Mouse (Mus musculus): ENCODE results near the gene Adssl1. TPM values are rescaled to one million over a fixed set of nuclear protein-coding genes. Genes with fewer than 3 reads are reported as not detected.
A peak's percentile ranks its signal among the peaks of the same experiment; 100 is the strongest.

Adssl1 gene
- total and polyA plus RNA-seq, 2 experiments: 21.7 to 26.7 TPM

- Histone ChIP-seq H3K27ac (replicated peaks; ENCODE audit: insufficient read depth, low read depth, low read length) (no peak overlapping the region), H3K9ac (ENCODE audit: low read depth, low read length) (no peak overlapping the region), H3K36me3 (ENCODE audit: control insufficient read depth, insufficient read depth, low read length) (no peaks in the 10 kb centered on the region), H3K79me2 (ENCODE audit: control insufficient read depth, insufficient read depth, low read length) (peaks cover 33% of the 10 kb centered on the region; the same call in 1 of the 2 replicates), H3K4me3 (ENCODE audit: insufficient read depth, low read depth, low read length) (no peak overlapping the region), H3K4me1 (ENCODE audit: control insufficient read depth, insufficient read depth, low read length) (peaks cover 20% of the 10 kb centered on the region), H3K27me3 (ENCODE audit: control insufficient read depth, insufficient read depth, low read length) (no peaks in the 10 kb centered on the region)
- TF ChIP-seq POLR2A (IDR thresholded peaks at IDR 0.05; ENCODE audit: extremely low read depth, insufficient read depth, low read length) (no peak), CTCF (IDR thresholded peaks at IDR 0.05; ENCODE audit: low read depth, low read length) (no peak)
- no peak for DNase-seq (ENCODE audit: extremely low read depth, low read depth, low spot score)
- 64% methylated on average over 4 of the region's 4 CpGs for WGBS
These were observed 24.9 kb upstream of the Adssl1 start for GRCm38 (mm10) chr12:112594989-112595388.

- Histone ChIP-seq H3K79me2 (ENCODE audit: control insufficient read depth, insufficient read depth, low read length) (peaks cover 27% of the 10 kb centered on the region; the same call in 1 of the 2 replicates), H3K4me1 (ENCODE audit: control insufficient read depth, insufficient read depth, low read length) (peaks cover 19% of the 10 kb centered on the region), H3K27me3 (ENCODE audit: control insufficient read depth, insufficient read depth, low read length) (no peaks in the 10 kb centered on the region), H3K9ac (ENCODE audit: low read depth, low read length) (no peak overlapping the region), H3K36me3 (ENCODE audit: control insufficient read depth, insufficient read depth, low read length) (no peaks in the 10 kb centered on the region), H3K4me3 (ENCODE audit: insufficient read depth, low read depth, low read length) (no peak overlapping the region), H3K27ac (replicated peaks; ENCODE audit: insufficient read depth, low read depth, low read length) (no peak overlapping the region)
- 88% methylated on average over 4 of the region's 4 CpGs for WGBS
- DNase-seq (ENCODE audit: extremely low read depth, low read depth, low spot score): no peak
- no peak for TF ChIP-seq CTCF (IDR thresholded peaks at IDR 0.05; ENCODE audit: low read depth, low read length)
- no peak for TF ChIP-seq POLR2A (IDR thresholded peaks at IDR 0.05; ENCODE audit: extremely low read depth, insufficient read depth, low read length)
These were observed 24.2 kb upstream of the Adssl1 start for GRCm38 (mm10) chr12:112595626-112596025.

DNA sequence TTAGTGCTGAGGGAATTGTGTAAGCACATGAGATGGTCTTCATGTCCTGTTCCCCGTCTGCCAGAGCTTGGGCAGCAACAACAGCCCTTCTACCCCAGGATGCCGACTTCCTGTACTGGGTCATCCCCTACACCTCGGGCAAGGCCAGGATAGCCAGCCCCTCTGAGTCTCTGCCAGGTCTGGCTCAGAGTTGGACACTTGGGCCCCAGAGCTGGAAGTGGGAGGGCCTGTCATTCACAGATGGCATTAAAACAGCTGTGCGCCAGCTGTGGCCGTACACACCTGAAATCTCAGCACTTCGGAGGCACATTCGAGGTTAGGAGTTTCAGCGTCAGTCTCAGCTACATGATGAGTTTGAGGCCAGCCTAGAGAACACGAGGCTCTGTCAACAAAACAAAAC is 23.4 kb upstream of the Adssl1 start:
- DNase-seq (ENCODE audit: extremely low read depth, low read depth, low spot score): peak; percentile 66
- no peak for TF ChIP-seq CTCF (IDR thresholded peaks at IDR 0.05; ENCODE audit: low read depth, low read length)
- TF ChIP-seq POLR2A (IDR thresholded peaks at IDR 0.05; ENCODE audit: extremely low read depth, insufficient read depth, low read length): no peak
- Histone ChIP-seq H3K4me3 (ENCODE audit: insufficient read depth, low read depth, low read length) (no peak overlapping the region), H3K36me3 (ENCODE audit: control insufficient read depth, insufficient read depth, low read length) (no peaks in the 10 kb centered on the region), H3K27ac (replicated peaks; ENCODE audit: insufficient read depth, low read depth, low read length) (peak overlapping the region; percentile 75), H3K79me2 (ENCODE audit: control insufficient read depth, insufficient read depth, low read length) (peaks cover 21% of the 10 kb centered on the region; the same call in 1 of the 2 replicates), H3K27me3 (ENCODE audit: control insufficient read depth, insufficient read depth, low read length) (no peaks in the 10 kb centered on the region), H3K9ac (ENCODE audit: low read depth, low read length) (0 out of 2 replicates have a peak overlapping the region, but pooled peaks have one; percentile 13), H3K4me1 (ENCODE audit: control insufficient read depth, insufficient read depth, low read length) (peaks cover 19% of the 10 kb centered on the region)
- 11% methylated on average over 9 of the region's 9 CpGs for WGBS

- Histone ChIP-seq H3K27ac (replicated peaks; ENCODE audit: insufficient read depth, low read depth, low read length) (peak overlapping the region; percentile 89), H3K4me1 (ENCODE audit: control insufficient read depth, insufficient read depth, low read length) (peaks cover 19% of the 10 kb centered on the region), H3K36me3 (ENCODE audit: control insufficient read depth, insufficient read depth, low read length) (no peaks in the 10 kb centered on the region), H3K79me2 (ENCODE audit: control insufficient read depth, insufficient read depth, low read length) (peaks cover 16% of the 10 kb centered on the region; the same call in 1 of the 2 replicates), H3K4me3 (ENCODE audit: insufficient read depth, low read depth, low read length) (no peak overlapping the region; the same call in 1 of the 2 replicates), H3K27me3 (ENCODE audit: control insufficient read depth, insufficient read depth, low read length) (no peaks in the 10 kb centered on the region), H3K9ac (ENCODE audit: low read depth, low read length) (peak overlapping the region; percentile 24)
- peak; percentile 93 for DNase-seq (ENCODE audit: extremely low read depth, low read depth, low spot score)
- no peak for TF ChIP-seq CTCF (IDR thresholded peaks at IDR 0.05; ENCODE audit: low read depth, low read length)
- no peak for TF ChIP-seq POLR2A (IDR thresholded peaks at IDR 0.05; ENCODE audit: extremely low read depth, insufficient read depth, low read length)
- 25% methylated on average over 14 of the region's 14 CpGs for WGBS
These were observed 22.8 kb upstream of the Adssl1 start for GRCm38 (mm10) chr12:112596891-112597500.

DNA sequence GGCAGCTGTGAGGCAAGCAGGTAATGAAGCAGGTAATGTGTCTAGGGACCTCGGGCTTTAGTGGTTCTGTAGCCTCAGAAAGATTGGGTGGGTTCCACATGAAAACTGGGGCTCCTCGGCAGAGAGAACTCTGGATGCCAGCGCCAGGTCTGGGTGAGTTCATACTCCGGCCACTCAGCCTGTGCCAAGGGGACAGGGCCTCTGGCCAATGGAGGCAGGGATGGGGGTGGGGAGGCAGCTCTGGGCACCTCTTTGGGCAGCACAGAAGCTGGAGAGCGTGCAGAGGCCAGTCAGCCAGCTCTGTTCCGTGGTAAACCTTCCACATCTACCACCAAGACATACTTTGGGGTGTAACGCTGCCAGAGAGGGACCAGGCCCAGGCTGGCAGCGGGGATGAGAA is 22.2 kb upstream of the Adssl1 start:
- no peaks in the 10 kb centered on the region for H3K27me3 ChIP-seq (ENCODE audit: control insufficient read depth, insufficient read depth, low read length)
- DNase-seq (ENCODE audit: extremely low read depth, low read depth, low spot score): peak; percentile 86
- peak overlapping the region; percentile 38 for H3K9ac ChIP-seq (ENCODE audit: low read depth, low read length)
- TF ChIP-seq POLR2A (IDR thresholded peaks at IDR 0.05; ENCODE audit: extremely low read depth, insufficient read depth, low read length): no peak
- TF ChIP-seq CTCF (IDR thresholded peaks at IDR 0.05; ENCODE audit: low read depth, low read length): no peak
- H3K4me1 ChIP-seq (ENCODE audit: control insufficient read depth, insufficient read depth, low read length): peaks cover 19% of the 10 kb centered on the region
- peak overlapping the region; percentile 89 for H3K27ac ChIP-seq (replicated peaks; ENCODE audit: insufficient read depth, low read depth, low read length)
- H3K79me2 ChIP-seq (ENCODE audit: control insufficient read depth, insufficient read depth, low read length): peaks cover 9% of the 10 kb centered on the region; the same call in 1 of the 2 replicates
- H3K36me3 ChIP-seq (ENCODE audit: control insufficient read depth, insufficient read depth, low read length): no peaks in the 10 kb centered on the region
- 33% methylated on average over 8 of the region's 8 CpGs for WGBS
- H3K4me3 ChIP-seq (ENCODE audit: insufficient read depth, low read depth, low read length): no peak overlapping the region; the same call in 1 of the 2 replicates

DNA sequence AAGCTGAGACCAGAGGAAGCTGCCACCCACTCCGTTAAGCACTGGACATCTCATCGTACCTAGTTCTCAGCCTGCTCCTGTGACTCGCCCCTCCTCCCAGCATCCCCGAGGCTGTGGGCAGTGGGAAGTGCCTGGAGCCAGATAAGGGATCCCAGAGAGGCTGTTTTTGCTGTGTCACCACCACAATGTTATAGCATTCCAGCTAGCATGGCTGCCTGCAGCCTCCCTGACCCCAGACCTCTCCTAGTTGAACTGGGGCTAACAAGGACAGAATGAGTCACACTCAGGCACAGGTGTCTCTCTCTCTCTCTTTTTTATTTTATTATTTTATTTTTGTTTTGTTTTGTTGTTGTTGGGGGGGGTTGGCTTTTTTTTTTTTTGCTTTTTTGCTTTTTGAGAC is 20.6 kb upstream of the Adssl1 start:
- Histone ChIP-seq H3K9ac (ENCODE audit: low read depth, low read length) (no peak overlapping the region), H3K4me1 (ENCODE audit: control insufficient read depth, insufficient read depth, low read length) (peaks cover 19% of the 10 kb centered on the region), H3K4me3 (ENCODE audit: insufficient read depth, low read depth, low read length) (no peak overlapping the region), H3K36me3 (ENCODE audit: control insufficient read depth, insufficient read depth, low read length) (no peaks in the 10 kb centered on the region), H3K27me3 (ENCODE audit: control insufficient read depth, insufficient read depth, low read length) (no peaks in the 10 kb centered on the region), H3K79me2 (ENCODE audit: control insufficient read depth, insufficient read depth, low read length) (peaks cover 7% of the 10 kb centered on the region; the same call in 1 of the 2 replicates), H3K27ac (replicated peaks; ENCODE audit: insufficient read depth, low read depth, low read length) (no peak overlapping the region)
- TF ChIP-seq CTCF (IDR thresholded peaks at IDR 0.05; ENCODE audit: low read depth, low read length) (no peak), POLR2A (IDR thresholded peaks at IDR 0.05; ENCODE audit: extremely low read depth, insufficient read depth, low read length) (no peak)
- no peak for DNase-seq (ENCODE audit: extremely low read depth, low read depth, low spot score)
- WGBS: 59% methylated on average over 4 of the region's 4 CpGs
